Mouse (Mus musculus) C2C12 (cell line): Measurements from ENCODE around the gene Olfr152. TPM values are rescaled to one million over a fixed set of nuclear protein-coding genes. Genes with fewer than 3 reads are reported as not detected.

ENCODE experiments used
- H3K27me3 ChIP-seq: one replicate; pipeline ENCODE4 v1.6.1; 2011; ENCODE audit not compliant: control insufficient read depth, insufficient read depth, insufficient read length
- H3K36me3 ChIP-seq: one replicate; pipeline ENCODE4 v1.6.1; 2011; ENCODE audit not compliant: control insufficient read depth, insufficient read depth
- H3K4me3 ChIP-seq: one replicate; pipeline ENCODE4 v1.5.1; 2011; ENCODE audit warnings: mild to moderate bottlenecking, control low read depth; ENCODE audit not compliant: poor library complexity, insufficient read depth, severe bottlenecking
- H3K79me2 ChIP-seq: one replicate; pipeline ENCODE4 v1.6.1; 2011; ENCODE audit not compliant: control insufficient read depth, insufficient read depth
- H3K79me3 ChIP-seq: one replicate; pipeline ENCODE4 v1.6.1; 2011; ENCODE audit warnings: low read depth, control low read depth
- H3ac ChIP-seq: one replicate; pipeline ENCODE3; 2011; ENCODE audit warnings: low read depth; ENCODE audit not compliant: control insufficient read depth, insufficient read length
- CEBPB ChIP-seq: IDR thresholded peaks from one replicate; pipeline ENCODE4 v1.6.1; 2011; ENCODE audit warnings: low read depth, mild to moderate bottlenecking, control low read depth, moderate library complexity
- CTCF ChIP-seq: IDR thresholded peaks from one replicate; pipeline ENCODE4 v1.5.1; 2011; ENCODE audit not compliant: control insufficient read depth, insufficient read depth, insufficient read length
- FOSL1 ChIP-seq: IDR thresholded peaks from one replicate; pipeline ENCODE4 v1.8.0; 2011; ENCODE audit warnings: mild to moderate bottlenecking, low read length; ENCODE audit not compliant: poor library complexity, insufficient read depth, severe bottlenecking
- MAX ChIP-seq: IDR thresholded peaks from one replicate; pipeline ENCODE4 v1.6.1; 2011; ENCODE audit warnings: mild to moderate bottlenecking, control low read depth
- MYOD1 ChIP-seq: IDR thresholded peaks from one replicate; pipeline ENCODE4 v1.6.1; 2011; ENCODE audit warnings: low read depth; ENCODE audit not compliant: control insufficient read depth, insufficient read length
- MYOG ChIP-seq: IDR thresholded peaks from one replicate; pipeline ENCODE4 v1.6.1; 2011; ENCODE audit not compliant: control insufficient read depth, insufficient read length; ENCODE audit errors: extremely low read depth
- USF1 ChIP-seq: IDR thresholded peaks from one replicate; pipeline ENCODE4 v1.6.1; 2011; ENCODE audit warnings: low read depth, mild to moderate bottlenecking, control low read depth, moderate library complexity
- polyA plus RNA-seq: library from polyadenylated mRNA; unstranded; fragments of >200 nt; fragmentation: generic; extraction: Trizol; gene quantifications from one replicate; pipeline ENCODE4 v1.2.1, GENCODE M21; 2012; ENCODE audit warnings: missing spikeins

Gene Olfr152
- polyA plus RNA-seq, 1 experiment, result not detected

- Histone ChIP-seq H3K4me3 (no peak within 1 kb of the TSS), H3K79me2 (no peaks in the 10 kb centered on the region), H3K27me3 (no peaks in the 10 kb centered on the region), H3K36me3 (no peaks in the 10 kb centered on the region), H3K79me3 (no peaks in the 10 kb centered on the region), H3ac (no peak within 1 kb of the TSS)
- TF ChIP-seq MAX, result no peak
- TF ChIP-seq MYOG, result no peak
- TF ChIP-seq FOSL1, result no peak
- TF ChIP-seq CEBPB, result no peak
- TF ChIP-seq CTCF, result no peak
- no peak for TF ChIP-seq MYOD1
- no peak for TF ChIP-seq USF1
Observed at GRCm38 (mm10) chr2:87809522-87809921, 30.2 kb downstream of the Olfr152 start, which contains the start of gene Olfr1145. Olfr1145 (plus strand) TSS chr2:87809822.

DNA sequence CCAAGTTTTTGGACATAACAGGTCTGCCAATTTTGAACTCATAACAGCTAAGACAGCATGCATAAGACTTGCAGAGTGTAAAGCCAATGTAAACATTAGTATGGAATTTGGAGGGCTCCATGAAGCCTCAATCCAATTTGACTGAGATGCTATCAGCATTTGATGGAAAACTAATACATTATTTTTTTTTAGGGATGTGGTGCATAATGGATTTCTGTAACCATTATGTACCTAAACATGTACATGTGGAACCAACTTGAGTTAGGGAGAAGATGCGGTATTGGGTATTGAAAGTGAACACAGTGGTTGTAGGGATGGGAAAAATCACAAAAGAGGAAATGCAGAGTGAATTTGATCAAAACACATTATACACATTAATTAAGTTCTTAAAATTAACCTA is 51.0 kb downstream of the Olfr152 start, which contains the start of gene Olfr1148:
TSS of gene Olfr1148 (plus strand) at position 301 of the 400 bp plus-strand sequence.
- H3K4me3 ChIP-seq, result no peak within 1 kb of the TSS
- TF ChIP-seq CEBPB (no peak), MYOG (no peak), FOSL1 (no peak), MAX (no peak), CTCF (no peak), MYOD1 (no peak), USF1 (no peak)
- no peaks in the 10 kb centered on the region for H3K27me3 ChIP-seq
- H3ac ChIP-seq, result no peak within 1 kb of the TSS
- H3K36me3 ChIP-seq, result no peaks in the 10 kb centered on the region
- no peaks in the 10 kb centered on the region for H3K79me2 ChIP-seq
- H3K79me3 ChIP-seq, result no peaks in the 10 kb centered on the region

Other genes with a start within 250 kb of the Olfr152 start
- gene Olfr153, start 247.7 kb upstream of the Olfr152 start, polyA plus RNA-seq, result not detected
- not detected for gene Olfr1128, start 233.9 kb upstream of the Olfr152 start, polyA plus RNA-seq
- not detected for gene Olfr1129, start 205.6 kb upstream of the Olfr152 start, polyA plus RNA-seq
- not detected for gene Olfr1130, start 173.3 kb upstream of the Olfr152 start, polyA plus RNA-seq
- gene Olfr1131, start 152.4 kb upstream of the Olfr152 start, polyA plus RNA-seq, result not detected
- not detected for gene Olfr1132, start 141.9 kb upstream of the Olfr152 start, polyA plus RNA-seq
- gene Olfr1133, start 132.1 kb upstream of the Olfr152 start, polyA plus RNA-seq, result not detected
- gene Olfr1134, start 121.0 kb upstream of the Olfr152 start, polyA plus RNA-seq, result not detected
- not detected for gene Olfr1135, start 105.8 kb upstream of the Olfr152 start, polyA plus RNA-seq
- gene Olfr1136, start 85.5 kb upstream of the Olfr152 start, polyA plus RNA-seq, result not detected
- gene Olfr1137, start 66.3 kb upstream of the Olfr152 start, polyA plus RNA-seq, result not detected
- gene Olfr1138, start 39.5 kb upstream of the Olfr152 start, polyA plus RNA-seq, result not detected
- not detected for gene Olfr1140, start 35.7 kb upstream of the Olfr152 start, polyA plus RNA-seq
- not detected for gene Olfr1141, start 25.5 kb upstream of the Olfr152 start, polyA plus RNA-seq
- not detected for gene Olfr1143, start 21.1 kb downstream of the Olfr152 start, polyA plus RNA-seq
- not detected for gene Olfr1145, start 30.3 kb downstream of the Olfr152 start, polyA plus RNA-seq
- not detected for gene Olfr1148, start 51.0 kb downstream of the Olfr152 start, polyA plus RNA-seq
- not detected for gene Olfr1150-ps1, start 64.5 kb downstream of the Olfr152 start, polyA plus RNA-seq
- not detected for gene Olfr1151, start 76.4 kb downstream of the Olfr152 start, polyA plus RNA-seq
- gene Olfr1152, start 87.0 kb downstream of the Olfr152 start, polyA plus RNA-seq, result not detected
- not detected for gene Olfr1153, start 115.5 kb downstream of the Olfr152 start, polyA plus RNA-seq
- gene Olfr1154, start 125.7 kb downstream of the Olfr152 start, polyA plus RNA-seq, result not detected
- gene Olfr1155, start 165.7 kb downstream of the Olfr152 start, polyA plus RNA-seq, result not detected
- gene Olfr1156, start 173.6 kb downstream of the Olfr152 start, polyA plus RNA-seq, result not detected
- gene Olfr1157, start 188.8 kb downstream of the Olfr152 start, polyA plus RNA-seq, result not detected
- gene Olfr74, start 195.2 kb downstream of the Olfr152 start, polyA plus RNA-seq, result not detected
- not detected for gene Olfr1158, start 210.6 kb downstream of the Olfr152 start, polyA plus RNA-seq
- not detected for gene Olfr1160, start 228.8 kb downstream of the Olfr152 start, polyA plus RNA-seq
- gene Olfr1161, start 243.3 kb downstream of the Olfr152 start, polyA plus RNA-seq, result not detected